Mouse (Mus musculus): Measurements from ENCODE around the gene Grik3. TPM values are rescaled to one million over a fixed set of nuclear protein-coding genes. Genes with fewer than 3 reads are reported as not detected.

The Grik3 gene
- total RNA-seq, 1 experiment, result 9.8 TPM

DNA sequence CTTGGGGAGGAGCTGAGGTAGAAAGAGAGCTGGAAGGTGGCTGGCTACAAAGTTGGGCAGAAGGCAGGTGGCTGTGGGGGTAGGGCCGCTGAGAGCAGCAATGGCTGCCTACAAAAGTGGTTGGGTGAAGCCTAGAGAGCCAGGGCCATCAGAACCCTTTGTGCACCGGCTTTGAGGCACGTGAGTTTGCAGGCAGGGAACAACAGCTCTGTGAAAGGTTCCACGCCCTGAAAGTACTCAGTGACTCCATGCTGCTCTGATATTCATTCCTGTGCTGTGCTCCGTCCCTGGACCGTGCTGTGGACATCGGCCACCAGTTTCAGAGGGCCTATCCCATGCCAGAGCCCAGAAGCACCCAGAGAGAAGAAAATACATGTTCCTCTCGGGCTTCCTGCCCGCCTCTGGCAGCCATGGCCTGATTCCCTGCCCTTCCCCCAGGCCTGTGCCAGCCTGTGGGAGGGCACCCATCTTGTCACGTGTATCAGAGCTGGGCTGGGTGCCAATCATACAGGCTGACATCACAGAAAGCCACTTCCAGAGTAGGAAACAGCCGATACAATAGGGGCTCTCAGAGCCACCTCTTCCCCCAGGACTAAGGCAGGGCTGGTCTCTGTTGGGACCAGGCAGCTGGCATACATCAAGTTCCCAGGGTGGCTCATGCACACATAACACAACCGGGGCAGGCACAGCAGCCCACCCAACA, 212.3 kb downstream of the Grik3 start:
- in situ Hi-C loops (cut with MboI; ENCODE audit: low sequenced_read_pairs in 2 of 2, unreplicated experiment in 2 of 2), result no loop called here
- Histone ChIP-seq H3K9me3 (ENCODE audit: control insufficient read depth, insufficient read depth, low read depth, low read length) (no peaks in the 10 kb centered on the region), H3K27ac (ENCODE audit: insufficient read depth, low read depth, low read length, poor library complexity, severe bottlenecking) (no peak overlapping the region), H3K4me1 (ENCODE audit: control insufficient read depth in 2 of 2, insufficient read depth in 2 of 2, low read length in 2 of 2, poor library complexity in 1 of 2) (peaks cover 2 to 15% of the 10 kb centered on the region in 2 experiments; a peak in 1 of 4 replicates), H3K36me3 (ENCODE audit: control insufficient read depth, insufficient read depth, low read length, poor library complexity, severe bottlenecking) (peaks cover 18% of the 10 kb centered on the region), H3K4me3 (ENCODE audit: insufficient read depth in 1 of 2, low read depth in 1 of 2, low read length in 2 of 2, poor library complexity in 1 of 2, severe bottlenecking in 1 of 2) (no peak overlapping the region), H3K9ac (ENCODE audit: insufficient read depth, low read depth, low read length, poor library complexity, severe bottlenecking) (no peak overlapping the region)
- no peak for DNase-seq (ENCODE audit: low read depth, low spot score)
- no peak for TF ChIP-seq MAFK (IDR thresholded peaks at IDR 0.05; ENCODE audit: insufficient read depth, low read depth, low read length)
- no peak for TF ChIP-seq CHD2 (IDR thresholded peaks at IDR 0.05; ENCODE audit: low read depth, low read length)
- no peak for TF ChIP-seq HCFC1 (IDR thresholded peaks at IDR 0.05; ENCODE audit: borderline replicate concordance, insufficient read depth, low read length)
- TF ChIP-seq ZNF384 (IDR thresholded peaks at IDR 0.05; ENCODE audit: low read depth, low read length), result no peak
- TF ChIP-seq ZC3H11A (IDR thresholded peaks at IDR 0.05; ENCODE audit: borderline replicate concordance, low read depth, low read length), result no peak

DNA sequence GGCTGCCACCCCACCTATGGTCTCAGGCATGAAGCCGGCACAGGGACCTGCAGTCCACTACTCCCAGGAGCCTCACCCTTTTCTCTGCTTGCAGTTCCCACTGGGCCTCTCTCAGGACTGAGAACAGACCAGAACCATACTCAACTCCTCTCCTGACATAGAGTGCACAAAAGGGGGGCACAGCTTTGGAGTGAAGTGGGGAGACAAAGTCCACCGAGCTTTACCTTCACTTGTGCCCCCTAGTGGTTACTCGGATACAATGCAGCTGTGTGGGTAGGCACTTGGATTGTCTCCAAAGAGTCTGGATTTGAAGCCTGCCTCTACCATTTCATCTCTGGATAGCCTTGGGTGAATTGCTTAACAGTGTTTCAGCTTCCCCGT, 212.8 kb downstream of the Grik3 start:
- Histone ChIP-seq H3K27ac (ENCODE audit: insufficient read depth, low read depth, low read length, poor library complexity, severe bottlenecking) (no peak overlapping the region), H3K9ac (ENCODE audit: insufficient read depth, low read depth, low read length, poor library complexity, severe bottlenecking) (no peak overlapping the region), H3K4me3 (ENCODE audit: insufficient read depth in 1 of 2, low read depth in 1 of 2, low read length in 2 of 2, poor library complexity in 1 of 2, severe bottlenecking in 1 of 2) (no peak overlapping the region), H3K36me3 (ENCODE audit: control insufficient read depth, insufficient read depth, low read length, poor library complexity, severe bottlenecking) (peaks cover 24% of the 10 kb centered on the region), H3K9me3 (ENCODE audit: control insufficient read depth, insufficient read depth, low read depth, low read length) (no peaks in the 10 kb centered on the region), H3K4me1 (ENCODE audit: control insufficient read depth in 2 of 2, insufficient read depth in 2 of 2, low read length in 2 of 2, poor library complexity in 1 of 2) (peaks cover 2 to 11% of the 10 kb centered on the region in 2 experiments; a peak in 1 of 4 replicates)
- in situ Hi-C loops (cut with MboI; ENCODE audit: low sequenced_read_pairs in 2 of 2, unreplicated experiment in 2 of 2), result no loop called here
- TF ChIP-seq ZC3H11A (IDR thresholded peaks at IDR 0.05; ENCODE audit: borderline replicate concordance, low read depth, low read length) (no peak), HCFC1 (IDR thresholded peaks at IDR 0.05; ENCODE audit: borderline replicate concordance, insufficient read depth, low read length) (no peak), MAFK (IDR thresholded peaks at IDR 0.05; ENCODE audit: insufficient read depth, low read depth, low read length) (no peak), CHD2 (IDR thresholded peaks at IDR 0.05; ENCODE audit: low read depth, low read length) (no peak), ZNF384 (IDR thresholded peaks at IDR 0.05; ENCODE audit: low read depth, low read length) (no peak)
- no peak for DNase-seq (ENCODE audit: low read depth, low spot score)

GRCm38 (mm10) chr4:125705746-125706145, 215.2 kb downstream of the Grik3 start:
- H3K9me3 ChIP-seq (ENCODE audit: control insufficient read depth, insufficient read depth, low read depth, low read length), result no peaks in the 10 kb centered on the region
- no peak overlapping the region for H3K9ac ChIP-seq (ENCODE audit: insufficient read depth, low read depth, low read length, poor library complexity, severe bottlenecking)
- TF ChIP-seq ZC3H11A (IDR thresholded peaks at IDR 0.05; ENCODE audit: borderline replicate concordance, low read depth, low read length), result no peak
- TF ChIP-seq CHD2 (IDR thresholded peaks at IDR 0.05; ENCODE audit: low read depth, low read length), result no peak
- TF ChIP-seq MAFK (IDR thresholded peaks at IDR 0.05; ENCODE audit: insufficient read depth, low read depth, low read length), result no peak
- TF ChIP-seq ZNF384 (IDR thresholded peaks at IDR 0.05; ENCODE audit: low read depth, low read length), result no peak
- TF ChIP-seq HCFC1 (IDR thresholded peaks at IDR 0.05; ENCODE audit: borderline replicate concordance, insufficient read depth, low read length), result no peak
- peaks cover 2 to 11% of the 10 kb centered on the region in 2 experiments; a peak in 1 of 4 replicates for H3K4me1 ChIP-seq (ENCODE audit: control insufficient read depth in 2 of 2, insufficient read depth in 2 of 2, low read length in 2 of 2, poor library complexity in 1 of 2)
- H3K27ac ChIP-seq (ENCODE audit: insufficient read depth, low read depth, low read length, poor library complexity, severe bottlenecking), result no peak overlapping the region
- H3K4me3 ChIP-seq (ENCODE audit: insufficient read depth in 1 of 2, low read depth in 1 of 2, low read length in 2 of 2, poor library complexity in 1 of 2, severe bottlenecking in 1 of 2), result no peak overlapping the region
- peaks cover 28% of the 10 kb centered on the region; the same call in 1 of the 2 replicates for H3K36me3 ChIP-seq (ENCODE audit: control insufficient read depth, insufficient read depth, low read length, poor library complexity, severe bottlenecking)
- no peak for DNase-seq (ENCODE audit: low read depth, low spot score)
- in situ Hi-C loops (cut with MboI; ENCODE audit: low sequenced_read_pairs in 2 of 2, unreplicated experiment in 2 of 2), result no loop called here

DNA sequence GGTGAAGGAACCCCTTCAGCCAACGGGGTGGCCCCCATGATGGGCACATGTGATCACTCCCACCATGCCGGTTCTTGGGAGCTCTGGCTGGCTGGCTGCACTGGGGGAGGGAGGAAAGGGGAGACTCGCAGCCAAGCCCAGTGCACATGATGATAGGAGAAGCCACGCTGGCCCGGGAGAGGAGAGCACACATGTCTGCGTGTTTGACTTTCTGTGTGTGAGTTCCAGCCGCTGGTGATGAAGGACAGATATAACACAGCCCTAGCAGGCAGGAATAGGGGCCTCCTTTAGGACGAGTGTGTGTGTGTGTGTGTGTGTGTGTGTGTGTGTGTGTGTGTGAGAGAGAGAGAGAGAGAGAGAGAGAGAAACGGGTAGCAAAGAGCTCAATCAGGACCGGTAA, 219.2 kb downstream of the Grik3 start:
- Histone ChIP-seq H3K27ac (ENCODE audit: insufficient read depth, low read depth, low read length, poor library complexity, severe bottlenecking) (no peak overlapping the region), H3K36me3 (ENCODE audit: control insufficient read depth, insufficient read depth, low read length, poor library complexity, severe bottlenecking) (peaks cover 27% of the 10 kb centered on the region; the same call in 1 of the 2 replicates), H3K4me3 (ENCODE audit: insufficient read depth in 1 of 2, low read depth in 1 of 2, low read length in 2 of 2, poor library complexity in 1 of 2, severe bottlenecking in 1 of 2) (no peak overlapping the region), H3K9ac (ENCODE audit: insufficient read depth, low read depth, low read length, poor library complexity, severe bottlenecking) (no peak overlapping the region), H3K9me3 (ENCODE audit: control insufficient read depth, insufficient read depth, low read depth, low read length) (no peaks in the 10 kb centered on the region), H3K4me1 (ENCODE audit: control insufficient read depth in 2 of 2, insufficient read depth in 2 of 2, low read length in 2 of 2, poor library complexity in 1 of 2) (no peaks in the 10 kb centered on the region)
- no peak for DNase-seq (ENCODE audit: low read depth, low spot score)
- in situ Hi-C loops (cut with MboI; ENCODE audit: low sequenced_read_pairs in 2 of 2, unreplicated experiment in 2 of 2), result no loop called here
- TF ChIP-seq HCFC1 (IDR thresholded peaks at IDR 0.05; ENCODE audit: borderline replicate concordance, insufficient read depth, low read length), result no peak
- TF ChIP-seq ZC3H11A (IDR thresholded peaks at IDR 0.05; ENCODE audit: borderline replicate concordance, low read depth, low read length), result no peak
- TF ChIP-seq ZNF384 (IDR thresholded peaks at IDR 0.05; ENCODE audit: low read depth, low read length), result no peak
- no peak for TF ChIP-seq MAFK (IDR thresholded peaks at IDR 0.05; ENCODE audit: insufficient read depth, low read depth, low read length)
- no peak for TF ChIP-seq CHD2 (IDR thresholded peaks at IDR 0.05; ENCODE audit: low read depth, low read length)
